Mouse (Mus musculus) embryonic facial prominence, embryonic 14.5 days (tissue): ENCODE measurements around the gene Pik3r4. TPM values are rescaled to one million over a fixed set of nuclear protein-coding genes. Genes with fewer than 3 reads are reported as not detected.

Experiments
- ATAC-seq: fragments of 200-750 bp; cut with Nextera tagmentation; 2 replicates; pipeline ENCODE4 v1.8.0; 2017; ENCODE audit warnings: low read depth, moderate number of reproducible peaks, moderate TSS enrichment
- DNase-seq: peaks from one replicate; pipeline ENCODE4 v3.0.0-alpha.2; 2015; ENCODE audit warnings: low spot score
- H3K27ac ChIP-seq: fragments of 300-500 bp; sonication (generic); replicated peaks from 2 replicates; pipeline ENCODE4 v1.5.1; 2014; ENCODE audit warnings: low read depth, mild to moderate bottlenecking, low read length, moderate library complexity
- H3K27me3 ChIP-seq: fragments of 300-500 bp; sonication (generic); replicated peaks from 2 replicates; pipeline ENCODE4 v1.6.1; 2014; ENCODE audit warnings: low read length; ENCODE audit not compliant: control insufficient read depth, insufficient read depth
- H3K36me3 ChIP-seq: fragments of 300-500 bp; sonication (generic); 2 replicates; pipeline ENCODE4 v1.6.1; 2014; ENCODE audit warnings: low read length, mixed read lengths; ENCODE audit not compliant: control insufficient read depth, insufficient read depth
- H3K4me1 ChIP-seq: fragments of 300-500 bp; sonication (generic); 2 replicates; pipeline ENCODE4 v1.6.1; 2014; ENCODE audit warnings: antibody characterized with exemption, low read length; ENCODE audit not compliant: control insufficient read depth, insufficient read depth
- H3K4me2 ChIP-seq: fragments of 300-500 bp; sonication (generic); 2 replicates; pipeline ENCODE4 v1.6.1; 2014; ENCODE audit warnings: low read depth, mild to moderate bottlenecking, low read length, moderate library complexity, mixed read lengths
- H3K4me3 ChIP-seq: fragments of 300-500 bp; sonication (generic); 2 replicates; pipeline ENCODE4 v1.5.1; 2014; ENCODE audit warnings: low read depth, mild to moderate bottlenecking, low read length
- H3K9ac ChIP-seq: fragments of 300-500 bp; sonication (generic); 2 replicates; pipeline ENCODE4 v1.6.1; 2014; ENCODE audit warnings: low read depth, mild to moderate bottlenecking, low read length, moderate library complexity, mixed read lengths
- H3K9me3 ChIP-seq: fragments of 300-500 bp; sonication (generic); 2 replicates; pipeline ENCODE4 v1.6.1; 2016; ENCODE audit warnings: low read length; ENCODE audit not compliant: control insufficient read depth
- WGBS: fragments of 180-500 bp; shearing (Covaris S2); extraction: QIAGEN DNeasy Blood & Tissue Kit; methylation state at CpG from one replicate; pipeline ENCODE4 v1.1.7; 2014; 5-methylcytosine and 5-hydroxymethylcytosine counted together
- polyA plus RNA-seq: library from polyadenylated mRNA; unstranded; fragments of >200 nt; fragmentation: Nextera tagmentation; extraction: Ambion mirVana; gene quantifications from 2 replicates; pipeline ENCODE4 v1.2.1, GENCODE M21; 2014

The Pik3r4 gene
- polyA plus RNA-seq, 1 experiment from 2014 or later = 23.0 TPM

- no peak overlapping the region for H3K27ac ChIP-seq
- peak; percentile 84 for DNase-seq
- whole genome bisulfite sequencing = 76% methylated on average over 16 of the region's 16 CpGs
- no peaks in the 10 kb centered on the region for H3K4me1 ChIP-seq
- H3K36me3 ChIP-seq = no peaks in the 10 kb centered on the region
- H3K27me3 ChIP-seq = no peaks in the 10 kb centered on the region; the same call in 1 of the 2 replicates
- no peak for ATAC-seq
- no peak overlapping the region for H3K9ac ChIP-seq
- no peak overlapping the region for H3K4me3 ChIP-seq
- H3K9me3 ChIP-seq = no peaks in the 10 kb centered on the region
- H3K4me2 ChIP-seq = no peak overlapping the region
Observed at GRCm38 (mm10) chr9:105704226-105704932, 61.6 kb downstream of the Pik3r4 start.

GRCm38 (mm10) chr9:105705011-105705410 is 62.2 kb downstream of the Pik3r4 start:
- H3K9ac ChIP-seq = no peak overlapping the region
- DNase-seq (no peak), ATAC-seq (no peak)
- no peaks in the 10 kb centered on the region for H3K9me3 ChIP-seq
- WGBS = 91% methylated on average over 1 of the region's 1 CpGs
- H3K4me2 ChIP-seq = no peak overlapping the region
- no peaks in the 10 kb centered on the region for H3K36me3 ChIP-seq
- no peak overlapping the region for H3K27ac ChIP-seq
- H3K4me3 ChIP-seq = no peak overlapping the region
- no peaks in the 10 kb centered on the region for H3K4me1 ChIP-seq
- H3K27me3 ChIP-seq = no peaks in the 10 kb centered on the region; the same call in 1 of the 2 replicates

GRCm38 (mm10) chr9:105712049-105712448 is 69.3 kb downstream of the Pik3r4 start:
- DNase-seq = no peak
- Histone ChIP-seq H3K27ac (no peak overlapping the region), H3K36me3 (no peaks in the 10 kb centered on the region), H3K27me3 (no peaks in the 10 kb centered on the region; the same call in 1 of the 2 replicates), H3K9ac (no peak overlapping the region), H3K4me1 (no peaks in the 10 kb centered on the region; the same call in 1 of the 2 replicates), H3K4me2 (no peak overlapping the region), H3K4me3 (no peak overlapping the region), H3K9me3 (no peaks in the 10 kb centered on the region)
- 87% methylated on average over 3 of the region's 3 CpGs for WGBS
- ATAC-seq = no peak

GRCm38 (mm10) chr9:105719367-105719766 is 76.6 kb downstream of the Pik3r4 start:
- Histone ChIP-seq H3K36me3 (no peaks in the 10 kb centered on the region), H3K27ac (peak overlapping the region; percentile 52; the same call in 1 of the 2 replicates), H3K4me3 (no peak overlapping the region), H3K4me1 (peaks cover 12% of the 10 kb centered on the region), H3K27me3 (no peaks in the 10 kb centered on the region), H3K9me3 (no peaks in the 10 kb centered on the region), H3K4me2 (0 out of 2 replicates have a peak overlapping the region, but pooled peaks have one; percentile 1), H3K9ac (no peak overlapping the region)
- ATAC-seq (peak; percentile 74; the same call in 1 of the 2 replicates), DNase-seq (peak; percentile 80)
- 36% methylated on average over 7 of the region's 7 CpGs for WGBS

GRCm38 (mm10) chr9:105719851-105720395 is 77.1 kb downstream of the Pik3r4 start:
- Histone ChIP-seq H3K9me3 (no peaks in the 10 kb centered on the region), H3K27ac (peak overlapping the region; percentile 52), H3K4me3 (no peak overlapping the region), H3K36me3 (no peaks in the 10 kb centered on the region), H3K4me2 (no peak overlapping the region), H3K27me3 (no peaks in the 10 kb centered on the region), H3K4me1 (peaks cover 12% of the 10 kb centered on the region), H3K9ac (no peak overlapping the region)
- DNase-seq (peak; percentile 48), ATAC-seq (no peak)
- 43% methylated on average over 5 of the region's 5 CpGs for WGBS

GRCm38 (mm10) chr9:105720430-105720829 is 77.7 kb downstream of the Pik3r4 start:
- Histone ChIP-seq H3K4me3 (no peak overlapping the region), H3K9ac (no peak overlapping the region), H3K27me3 (no peaks in the 10 kb centered on the region), H3K9me3 (no peaks in the 10 kb centered on the region), H3K36me3 (no peaks in the 10 kb centered on the region), H3K4me1 (peaks cover 12% of the 10 kb centered on the region), H3K4me2 (no peak overlapping the region), H3K27ac (peak overlapping the region; percentile 52)
- WGBS = 80% methylated on average over 4 of the region's 4 CpGs
- ATAC-seq = no peak
- no peak for DNase-seq

- no peak; the same call in 1 of the 2 replicates for ATAC-seq
Observed at GRCm38 (mm10) chr9:105731976-105732375, 89.2 kb downstream of the Pik3r4 start.

GRCm38 (mm10) chr9:105734651-105735050 is 91.9 kb downstream of the Pik3r4 start:
- no peak for ATAC-seq
- WGBS = 77% methylated on average over 2 of the region's 2 CpGs

More at GRCm38 (mm10) chr9:105731976-105732375, 89.2 kb downstream of the Pik3r4 start:
- no peaks in the 10 kb centered on the region for H3K9me3 ChIP-seq
- H3K27me3 ChIP-seq = no peaks in the 10 kb centered on the region
- WGBS = 56% methylated on average over 7 of the region's 7 CpGs
- H3K9ac ChIP-seq = no peak overlapping the region
- DNase-seq = peak; percentile 54
- no peak overlapping the region for H3K4me2 ChIP-seq
- H3K36me3 ChIP-seq = no peaks in the 10 kb centered on the region
- H3K4me3 ChIP-seq = no peak overlapping the region
- H3K27ac ChIP-seq = no peak overlapping the region
- peaks cover 8% of the 10 kb centered on the region; the same call in 1 of the 2 replicates for H3K4me1 ChIP-seq

More at GRCm38 (mm10) chr9:105734651-105735050, 91.9 kb downstream of the Pik3r4 start:
- no peak overlapping the region for H3K4me3 ChIP-seq
- H3K27ac ChIP-seq = no peak overlapping the region
- H3K27me3 ChIP-seq = no peaks in the 10 kb centered on the region
- H3K4me1 ChIP-seq = peaks cover 8% of the 10 kb centered on the region; the same call in 1 of the 2 replicates
- no peak overlapping the region for H3K4me2 ChIP-seq
- H3K9me3 ChIP-seq = no peaks in the 10 kb centered on the region
- H3K36me3 ChIP-seq = no peaks in the 10 kb centered on the region
- no peak overlapping the region for H3K9ac ChIP-seq
- no peak for DNase-seq
